Mouse (Mus musculus): ENCODE data around the gene Mfn1. TPM values are rescaled to one million over a fixed set of nuclear protein-coding genes. Genes with fewer than 3 reads are reported as not detected.
A peak's percentile ranks its signal among the peaks of the same experiment; 100 is the strongest.

Mfn1 gene
- polyA plus RNA-seq, 1 experiment from 2014 or later: 29.7 TPM

DNA sequence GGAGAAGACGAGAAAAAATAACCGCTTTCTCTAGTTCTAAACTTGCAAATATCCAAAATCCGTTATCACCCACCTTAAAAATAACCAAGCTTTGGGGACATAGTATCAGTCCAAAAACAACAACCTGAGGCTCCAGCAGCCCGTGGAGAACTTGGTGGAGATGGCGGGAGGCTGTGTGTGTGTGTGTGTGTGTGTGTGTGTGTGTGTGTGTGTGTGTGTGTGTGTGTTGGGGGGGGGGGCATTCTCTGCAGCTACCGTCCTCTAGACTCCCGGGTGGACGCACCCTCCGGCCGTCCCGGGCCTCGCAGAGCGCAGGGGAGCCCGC lies 86.7 kb downstream of the Mfn1 start:
- no peak for ATAC-seq (ENCODE audit: low FRiP score)
- 22% methylated on average over 7 of the region's 14 CpGs for WGBS
- Histone ChIP-seq H3K9ac (ENCODE audit: low read length) (peak overlapping the region; percentile 67), H3K4me2 (peak overlapping the region; percentile 46), H3K9me3 (ENCODE audit: control insufficient read depth, low read length) (no peaks in the 10 kb centered on the region), H3K4me3 (ENCODE audit: low read depth, low read length) (peak overlapping the region; percentile 59), H3K36me3 (ENCODE audit: control insufficient read depth, insufficient read depth, low read length) (no peaks in the 10 kb centered on the region), H3K27ac (ENCODE audit: low read depth, low read length) (no peak overlapping the region), H3K27me3 (ENCODE audit: control insufficient read depth, insufficient read depth, low read length) (no peaks in the 10 kb centered on the region), H3K4me1 (ENCODE audit: control insufficient read depth, insufficient read depth, low read length) (no peaks in the 10 kb centered on the region)
- DNase-seq (ENCODE audit: low spot score, missing footprints): peak; percentile 87

DNA sequence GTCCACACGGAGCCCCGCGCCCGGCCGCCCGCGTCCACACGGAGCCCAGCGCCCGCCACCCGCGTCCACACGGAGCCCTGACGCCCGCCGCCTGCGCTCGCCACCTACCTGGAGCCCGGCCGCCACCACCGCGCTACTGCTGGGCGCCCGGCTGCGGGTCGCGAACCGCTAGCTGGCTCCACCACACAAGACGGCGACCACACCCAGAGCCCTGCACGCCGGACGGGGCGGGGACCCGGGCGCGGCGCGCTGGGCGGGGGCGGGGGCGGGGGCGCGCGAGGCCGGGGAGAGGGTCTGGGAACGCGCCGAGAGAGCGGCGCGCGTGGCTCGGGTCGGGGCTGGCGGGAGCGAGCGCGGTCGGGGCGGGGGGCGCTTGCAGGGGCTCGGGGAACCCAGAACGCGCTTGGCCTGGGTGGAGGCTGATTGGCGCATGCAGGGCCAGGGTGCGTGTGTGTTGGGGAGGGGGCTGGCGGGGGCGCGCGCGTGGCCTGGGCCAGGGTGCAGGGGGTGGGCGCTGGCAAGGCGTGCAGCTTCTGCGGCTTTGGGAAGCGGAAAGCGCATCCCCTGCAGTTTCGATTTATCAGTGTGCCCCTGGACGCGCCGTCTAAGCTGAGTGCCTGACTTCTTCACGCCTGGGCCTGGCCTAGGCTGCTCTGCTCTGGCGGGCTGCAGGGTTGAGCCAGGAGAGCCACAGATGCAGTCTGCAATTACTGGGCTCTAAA lies 87.2 kb downstream of the Mfn1 start, which contains the start of gene Gnb4:
Gene Gnb4, minus strand, starts transcription at position 255 of the 722 bp plus-strand sequence.
- Histone ChIP-seq H3K9ac (ENCODE audit: low read length) (peak within 1 kb of the TSS; percentile 67), H3K4me1 (ENCODE audit: control insufficient read depth, insufficient read depth, low read length) (no peaks in the 10 kb centered on the region), H3K9me3 (ENCODE audit: control insufficient read depth, low read length) (no peaks in the 10 kb centered on the region), H3K4me3 (ENCODE audit: low read depth, low read length) (peak within 1 kb of the TSS; percentile 59), H3K27ac (ENCODE audit: low read depth, low read length) (no peak within 1 kb of the TSS), H3K27me3 (ENCODE audit: control insufficient read depth, insufficient read depth, low read length) (no peaks in the 10 kb centered on the region), H3K4me2 (peak within 1 kb of the TSS; percentile 46), H3K36me3 (ENCODE audit: control insufficient read depth, insufficient read depth, low read length) (no peaks in the 10 kb centered on the region)
- peak; percentile 95 for DNase-seq (ENCODE audit: low spot score, missing footprints)
- ATAC-seq (ENCODE audit: low FRiP score): peak; percentile 93
- WGBS: 2% methylated on average over 57 of the region's 83 CpGs

DNA sequence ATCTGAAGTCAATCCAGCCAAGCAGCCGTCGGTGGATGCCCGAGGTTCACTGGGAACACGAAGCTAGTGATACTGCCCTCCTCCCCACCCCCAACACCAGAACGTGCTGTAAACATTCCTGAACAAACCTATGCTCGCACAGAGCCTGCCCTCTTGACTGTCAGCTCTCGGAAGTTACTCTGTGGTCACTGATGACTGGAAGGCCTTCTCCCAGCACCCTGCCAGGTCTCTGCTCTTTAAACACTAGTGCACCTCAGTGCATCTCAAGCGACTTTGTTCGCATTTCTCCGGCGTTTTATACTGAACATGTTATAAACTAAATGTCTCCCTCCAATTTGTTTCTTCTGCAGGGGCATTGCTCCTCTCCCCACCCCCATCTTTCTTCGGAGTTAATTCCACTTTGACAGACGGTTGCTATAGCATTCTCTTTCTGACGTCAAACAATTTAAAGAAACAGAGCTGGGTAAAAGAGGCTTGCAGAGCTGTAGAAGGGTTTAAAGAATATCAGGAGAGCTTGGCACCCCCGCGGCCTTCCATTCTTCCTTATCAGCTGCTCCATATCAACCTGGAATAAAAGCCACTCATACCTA lies 87.9 kb downstream of the Mfn1 start:
- Histone ChIP-seq H3K9ac (ENCODE audit: low read length) (peak overlapping the region; percentile 67), H3K27me3 (ENCODE audit: control insufficient read depth, insufficient read depth, low read length) (no peaks in the 10 kb centered on the region), H3K9me3 (ENCODE audit: control insufficient read depth, low read length) (no peaks in the 10 kb centered on the region), H3K27ac (ENCODE audit: low read depth, low read length) (no peak overlapping the region), H3K4me3 (ENCODE audit: low read depth, low read length) (peak overlapping the region; percentile 59), H3K36me3 (ENCODE audit: control insufficient read depth, insufficient read depth, low read length) (no peaks in the 10 kb centered on the region), H3K4me2 (peak overlapping the region; percentile 46), H3K4me1 (ENCODE audit: control insufficient read depth, insufficient read depth, low read length) (no peaks in the 10 kb centered on the region)
- no peak for DNase-seq (ENCODE audit: low spot score, missing footprints)
- peak; percentile 45 for ATAC-seq (ENCODE audit: low FRiP score)
- WGBS: 19% methylated on average over 16 of the region's 16 CpGs

DNA sequence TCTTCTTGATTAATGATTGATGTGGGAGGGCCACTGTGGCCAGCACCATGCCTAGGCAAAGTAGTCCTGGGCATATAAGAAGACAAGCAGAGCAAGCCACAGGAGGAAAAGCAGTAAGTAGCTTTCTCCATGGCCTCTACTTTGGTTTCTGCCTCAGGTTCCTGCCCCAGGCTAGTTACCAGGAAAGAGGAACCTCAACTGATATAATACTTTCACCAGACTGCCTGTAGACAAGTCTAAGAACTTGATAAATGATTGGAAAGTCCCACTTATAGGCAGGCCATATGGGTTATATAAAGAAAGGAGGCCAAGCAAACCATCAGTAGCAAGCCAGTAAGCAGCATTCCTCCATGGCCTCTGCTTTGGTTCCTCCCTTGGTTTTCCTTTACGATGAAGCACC lies 92.4 kb downstream of the Mfn1 start:
- H3K4me3 ChIP-seq (ENCODE audit: low read depth, low read length): no peak overlapping the region
- WGBS: 90% methylated on average over 1 of the region's 1 CpGs
- no peak overlapping the region for H3K27ac ChIP-seq (ENCODE audit: low read depth, low read length)
- H3K9ac ChIP-seq (ENCODE audit: low read length): no peak overlapping the region
- H3K27me3 ChIP-seq (ENCODE audit: control insufficient read depth, insufficient read depth, low read length): no peaks in the 10 kb centered on the region
- ATAC-seq (ENCODE audit: low FRiP score): no peak
- H3K4me1 ChIP-seq (ENCODE audit: control insufficient read depth, insufficient read depth, low read length): no peaks in the 10 kb centered on the region
- H3K36me3 ChIP-seq (ENCODE audit: control insufficient read depth, insufficient read depth, low read length): no peaks in the 10 kb centered on the region
- no peak overlapping the region for H3K4me2 ChIP-seq
- no peak for DNase-seq (ENCODE audit: low spot score, missing footprints)
- no peaks in the 10 kb centered on the region for H3K9me3 ChIP-seq (ENCODE audit: control insufficient read depth, low read length)

DNA sequence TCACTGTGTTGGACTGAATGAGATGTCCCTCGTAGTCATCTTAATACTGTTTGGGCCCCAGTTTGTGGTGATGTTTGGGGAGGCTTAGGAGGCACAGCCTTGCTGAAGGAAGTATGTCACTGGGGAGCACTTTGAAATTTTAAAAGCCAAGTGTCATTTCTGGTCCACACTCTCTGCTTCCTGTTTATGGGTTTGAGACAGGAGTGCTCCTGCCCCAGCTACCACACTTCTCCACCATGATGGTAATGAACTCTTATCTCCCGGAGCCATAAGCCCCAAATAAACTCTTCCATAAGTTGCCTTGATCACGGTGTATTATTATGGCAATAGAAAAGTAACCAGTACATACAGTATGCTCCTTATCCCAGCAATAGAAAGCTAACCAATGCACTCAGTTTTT lies 92.8 kb downstream of the Mfn1 start:
- Histone ChIP-seq H3K9me3 (ENCODE audit: control insufficient read depth, low read length) (no peaks in the 10 kb centered on the region), H3K4me2 (no peak overlapping the region), H3K27ac (ENCODE audit: low read depth, low read length) (no peak overlapping the region), H3K36me3 (ENCODE audit: control insufficient read depth, insufficient read depth, low read length) (no peaks in the 10 kb centered on the region), H3K9ac (ENCODE audit: low read length) (no peak overlapping the region), H3K4me1 (ENCODE audit: control insufficient read depth, insufficient read depth, low read length) (no peaks in the 10 kb centered on the region), H3K4me3 (ENCODE audit: low read depth, low read length) (no peak overlapping the region), H3K27me3 (ENCODE audit: control insufficient read depth, insufficient read depth, low read length) (no peaks in the 10 kb centered on the region)
- ATAC-seq (ENCODE audit: low FRiP score) (no peak), DNase-seq (ENCODE audit: low spot score, missing footprints) (no peak)
- 96% methylated on average over 3 of the region's 3 CpGs for WGBS

DNA sequence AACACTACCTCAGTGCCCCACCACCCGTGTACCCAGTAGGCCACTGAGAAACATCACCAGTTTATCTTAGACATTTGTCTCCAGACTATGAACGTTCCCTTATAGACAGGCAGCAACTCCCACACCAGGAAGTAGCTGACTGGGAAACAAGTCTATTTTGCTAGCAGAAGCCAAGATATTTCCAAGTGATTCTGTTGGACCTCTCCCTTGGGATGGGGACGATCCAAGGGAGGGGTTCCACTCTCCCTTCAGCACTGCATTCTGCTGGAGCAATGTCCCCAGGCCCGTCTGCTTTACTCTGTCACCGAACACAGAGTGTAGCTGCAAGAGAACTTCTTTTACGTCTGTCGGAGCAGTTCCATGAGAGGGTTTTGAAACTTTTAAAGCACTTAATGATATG lies 98.9 kb downstream of the Mfn1 start:
- ATAC-seq (ENCODE audit: low FRiP score): no peak
- WGBS: 90% methylated on average over 7 of the region's 7 CpGs

More for the DNA sequence above, 98.9 kb downstream of the Mfn1 start:
- no peaks in the 10 kb centered on the region for H3K9me3 ChIP-seq (ENCODE audit: control insufficient read depth, low read length)
- no peak overlapping the region for H3K27ac ChIP-seq (ENCODE audit: low read depth, low read length)
- H3K9ac ChIP-seq (ENCODE audit: low read length): no peak overlapping the region
- H3K4me3 ChIP-seq (ENCODE audit: low read depth, low read length): no peak overlapping the region
- H3K4me2 ChIP-seq: no peak overlapping the region
- H3K4me1 ChIP-seq (ENCODE audit: control insufficient read depth, insufficient read depth, low read length): no peaks in the 10 kb centered on the region
- no peaks in the 10 kb centered on the region for H3K27me3 ChIP-seq (ENCODE audit: control insufficient read depth, insufficient read depth, low read length)
- no peaks in the 10 kb centered on the region for H3K36me3 ChIP-seq (ENCODE audit: control insufficient read depth, insufficient read depth, low read length)
- no peak for DNase-seq (ENCODE audit: low spot score, missing footprints)

Other genes starting within 250 kb of the Mfn1 start
- gene Zmat3, start 163.5 kb upstream of the Mfn1 start, polyA plus RNA-seq (2014; fragmentation: Nextera tagmentation; extraction: Ambion mirVana): 10.7 and 12.1 TPM in 2 replicates
- gene Pik3ca, start 131.8 kb upstream of the Mfn1 start, polyA plus RNA-seq (2014; fragmentation: Nextera tagmentation; extraction: Ambion mirVana): 12.7 and 14.0 TPM in 2 replicates
- 0.08 and 0.15 TPM in 2 replicates for gene Kcnmb3, start 37.2 kb upstream of the Mfn1 start, polyA plus RNA-seq (2014; fragmentation: Nextera tagmentation; extraction: Ambion mirVana)
- gene Zfp639, start 19.2 kb upstream of the Mfn1 start, polyA plus RNA-seq (2014; fragmentation: Nextera tagmentation; extraction: Ambion mirVana): 42.1 and 50.3 TPM in 2 replicates
- gene Gnb4, start 87.1 kb downstream of the Mfn1 start, polyA plus RNA-seq (2014; fragmentation: Nextera tagmentation; extraction: Ambion mirVana): 42.3 and 48.6 TPM in 2 replicates
- 262 and 280 TPM in 2 replicates for gene Actl6a, start 176.8 kb downstream of the Mfn1 start, polyA plus RNA-seq (2014; fragmentation: Nextera tagmentation; extraction: Ambion mirVana)
- gene Ndufb5, start 207.5 kb downstream of the Mfn1 start, polyA plus RNA-seq (2014; fragmentation: Nextera tagmentation; extraction: Ambion mirVana): 309 and 323 TPM in 2 replicates
- gene Mrpl47, start 208.1 kb downstream of the Mfn1 start, polyA plus RNA-seq (2014; fragmentation: Nextera tagmentation; extraction: Ambion mirVana): 46.7 and 50.0 TPM in 2 replicates